Mouse (Mus musculus): ENCODE measurements around the gene Lrig1.

Lrig1 gene

DNA sequence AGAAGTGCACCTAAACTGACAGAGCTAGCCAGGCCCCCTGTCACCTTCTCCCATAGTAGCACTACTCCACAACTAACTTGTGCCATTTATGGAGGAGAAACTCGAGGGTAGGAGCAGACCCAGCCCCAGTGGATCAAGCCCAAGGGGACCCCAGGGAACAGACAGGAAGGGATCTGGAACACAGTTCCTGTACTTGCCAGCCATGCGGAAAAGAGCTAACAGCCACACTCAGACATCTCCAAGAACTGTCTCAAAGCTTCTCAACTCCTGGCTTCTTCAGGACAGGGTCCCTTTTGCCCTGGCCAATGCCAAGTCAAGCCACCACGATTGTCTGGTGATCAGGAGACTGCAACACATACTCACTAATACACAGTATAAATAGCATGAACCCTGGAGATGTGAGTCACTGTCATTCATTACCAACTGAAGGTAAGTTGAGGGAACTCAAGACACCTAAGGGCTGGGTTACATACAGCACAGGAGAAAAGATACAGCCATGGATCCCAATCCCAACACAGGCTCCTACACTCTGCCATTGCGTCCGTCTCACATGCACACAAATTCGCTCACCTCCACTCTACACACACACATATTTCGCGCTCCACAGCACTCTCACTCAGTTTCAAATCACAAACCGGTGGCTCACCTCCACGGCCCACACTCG, 1.3 kb downstream of the Lrig1 start:
- no peak for DNase-seq (ENCODE audit: low spot score)

DNA sequence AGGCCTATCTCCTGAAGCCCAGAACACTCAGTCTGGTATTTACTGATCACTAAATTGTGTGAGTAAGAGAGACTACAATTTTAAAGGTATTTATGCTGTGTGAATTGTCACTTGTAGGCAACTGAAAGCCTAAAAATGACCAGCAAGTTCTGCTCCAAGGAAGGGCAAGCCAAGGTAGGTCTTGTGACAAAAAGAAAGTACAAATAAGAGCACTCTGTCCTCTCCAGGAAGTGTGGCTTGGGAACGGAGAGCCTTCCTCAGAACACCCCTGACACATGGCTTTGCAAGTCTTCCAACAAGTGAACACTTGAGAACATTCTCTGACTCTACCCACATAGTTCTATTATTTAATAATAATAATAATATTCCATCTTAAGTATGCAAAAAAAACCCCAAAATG, 2.5 kb downstream of the Lrig1 start:
- DNase-seq (ENCODE audit: low spot score) = no peak

DNA sequence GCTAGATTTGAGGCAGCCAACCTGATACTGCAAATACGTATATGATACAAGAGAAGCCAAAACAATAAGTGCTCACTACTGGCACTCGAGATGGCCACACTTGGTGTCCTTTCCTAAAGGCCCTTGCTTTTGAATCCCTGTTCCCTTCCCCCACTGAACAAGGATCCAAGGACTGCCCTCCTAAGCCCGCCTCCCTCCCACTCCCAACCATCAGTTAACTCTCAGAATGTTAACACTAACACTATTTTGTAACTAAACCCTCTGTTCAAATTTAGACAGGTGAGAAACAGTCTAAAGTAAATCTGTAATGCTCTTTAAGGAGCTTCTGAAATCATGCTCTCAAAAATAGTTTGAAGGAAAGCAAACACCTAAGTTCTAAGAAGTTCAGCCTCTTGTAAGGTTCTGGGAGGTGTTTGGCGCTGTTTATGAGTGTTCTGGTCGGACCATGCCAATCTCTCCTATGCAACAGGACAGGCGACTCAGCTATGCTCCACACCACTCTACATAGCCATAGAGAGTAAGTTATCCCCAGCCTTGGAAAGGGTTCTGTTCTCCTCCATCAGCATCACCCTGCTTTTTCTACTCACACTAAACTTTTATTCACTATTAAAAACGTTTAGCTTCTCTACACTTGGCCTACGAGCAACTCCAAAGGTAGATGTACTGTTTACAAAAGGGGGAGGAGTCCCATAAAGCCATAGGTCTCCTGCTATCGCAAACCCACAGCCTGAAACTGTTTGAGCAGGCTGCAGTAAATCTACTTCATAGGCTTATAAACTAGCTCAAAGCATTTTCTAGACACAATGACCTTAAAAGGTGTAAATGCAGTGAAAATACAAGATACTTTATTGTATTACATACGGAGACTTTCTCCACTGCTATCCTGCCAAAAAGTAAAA, 3.5 kb downstream of the Lrig1 start:
- no peak for DNase-seq (ENCODE audit: low spot score)

DNA sequence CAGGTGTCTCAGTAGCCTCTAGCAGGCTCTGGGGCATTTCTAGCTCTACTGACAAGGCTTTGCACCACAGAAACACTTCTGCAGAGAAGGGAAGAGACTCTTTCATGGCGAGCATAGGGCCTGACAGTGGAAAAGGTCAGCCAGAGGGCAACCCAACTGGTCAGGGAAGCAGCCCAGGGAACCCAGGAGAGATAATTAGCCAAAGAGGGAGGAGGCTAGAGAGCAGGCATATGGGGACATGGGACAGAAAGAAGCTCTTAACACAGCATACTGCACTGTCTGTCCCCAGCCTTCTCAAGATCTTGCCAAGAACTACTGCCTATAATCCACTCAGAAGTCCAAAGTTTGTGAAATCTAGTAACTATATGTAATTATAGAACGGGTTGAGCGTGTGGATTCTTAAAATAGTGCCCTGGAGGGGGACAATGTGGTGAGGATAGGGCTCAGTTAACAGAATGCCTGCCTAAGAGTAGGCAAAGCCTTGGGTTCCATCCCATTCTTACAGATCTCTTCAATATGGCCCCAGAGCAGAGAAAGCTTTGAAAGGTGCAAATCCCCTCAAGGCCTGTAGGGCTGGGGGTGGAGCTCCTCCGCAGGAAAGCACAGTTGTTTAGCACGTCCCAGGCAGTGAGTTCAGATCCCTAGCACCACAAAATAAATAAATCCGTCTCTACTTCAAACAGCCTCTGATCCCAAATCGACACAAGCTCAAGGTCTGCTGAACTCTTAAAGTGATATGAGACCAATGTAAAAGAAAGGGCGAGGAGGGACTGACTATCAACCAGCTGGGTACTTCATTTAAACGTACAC, 4.6 kb downstream of the Lrig1 start:
- no peak for DNase-seq (ENCODE audit: low spot score)

DNA sequence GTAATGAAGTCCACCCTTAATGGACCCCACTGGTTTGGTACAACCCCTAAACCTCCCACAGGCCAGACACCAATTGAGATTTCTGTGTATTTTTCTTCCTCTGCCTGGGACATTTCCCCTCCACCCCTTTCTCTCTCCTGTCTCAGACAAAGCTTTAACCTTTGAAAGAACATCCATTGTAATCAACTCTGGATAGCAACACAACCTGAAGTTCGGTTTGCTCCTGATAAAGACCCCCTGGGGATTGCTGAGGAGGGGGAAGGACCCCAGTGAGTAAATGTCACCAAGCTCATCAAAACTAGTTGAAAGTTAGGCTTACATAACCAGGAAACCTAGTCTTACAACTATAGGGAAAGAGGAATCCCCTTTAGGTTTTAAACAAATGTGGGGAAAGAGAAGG, 5.5 kb downstream of the Lrig1 start:
- DNase-seq (ENCODE audit: low spot score) = no peak

- no peak for DNase-seq (ENCODE audit: low spot score)
Measured at GRCm38 (mm10) chr6:94693091-94693490, 6.9 kb downstream of the Lrig1 start.

DNA sequence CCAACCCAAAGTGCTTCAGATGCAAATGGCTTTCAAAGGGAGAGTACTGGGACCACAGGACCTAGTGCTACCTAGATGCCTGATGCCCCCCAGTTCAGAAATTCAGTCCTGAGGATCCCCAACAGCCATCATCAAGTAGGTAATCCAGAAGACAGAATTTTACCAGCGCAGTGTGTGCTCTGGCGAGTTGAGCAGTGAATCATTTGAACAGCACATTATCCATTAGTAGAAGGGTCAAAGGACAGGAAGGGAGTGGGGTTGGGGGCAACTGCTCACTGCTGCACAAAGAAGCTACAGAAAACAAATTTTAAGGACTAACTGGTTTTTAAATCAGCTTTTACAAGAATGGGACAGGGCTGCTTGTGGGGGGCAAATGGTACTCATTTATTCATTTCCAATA, 8.0 kb downstream of the Lrig1 start:
- no peak for DNase-seq (ENCODE audit: low spot score)

DNA sequence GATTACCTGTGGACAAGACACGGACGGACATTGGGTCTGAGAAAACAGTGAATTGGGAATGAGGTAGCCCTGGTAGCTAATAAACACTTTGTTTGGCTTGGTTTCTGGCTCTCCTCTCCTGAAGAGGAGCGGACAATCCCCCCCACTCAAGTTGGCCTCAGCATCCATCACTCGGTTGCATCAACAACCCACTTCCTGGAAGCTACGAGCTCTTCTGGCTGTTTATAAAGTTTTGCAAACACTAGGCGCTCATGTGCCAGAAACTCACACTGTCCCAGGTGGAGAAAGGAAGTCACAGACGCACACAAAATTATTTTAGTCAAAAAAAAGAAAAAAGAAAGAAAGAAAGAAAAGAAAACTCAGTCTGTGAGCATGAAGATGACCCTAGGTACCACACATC, 9.7 kb downstream of the Lrig1 start:
- DNase-seq (ENCODE audit: low spot score) = peak; percentile 51

- DNase-seq (ENCODE audit: low spot score) = no peak
Measured at GRCm38 (mm10) chr6:94688722-94689121, 11.2 kb downstream of the Lrig1 start.

DNA sequence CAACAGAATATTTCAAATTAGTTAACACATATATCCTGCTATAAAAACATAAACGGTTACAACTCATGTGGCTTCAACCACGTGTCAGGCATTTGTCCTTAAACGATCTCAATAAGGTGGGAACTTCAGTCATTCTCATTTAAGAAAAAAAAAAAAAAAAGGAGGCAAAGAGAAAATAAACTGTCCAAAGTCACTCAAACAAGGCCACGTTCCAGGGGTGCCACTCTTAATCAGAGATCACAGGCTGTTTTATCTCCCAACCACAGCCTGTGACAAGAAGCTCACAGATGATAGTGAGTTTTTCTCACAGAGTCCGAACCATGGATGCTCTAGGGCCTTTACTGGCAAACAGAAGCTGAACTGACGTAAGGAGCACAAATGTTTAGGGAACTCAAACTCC, 13.9 kb downstream of the Lrig1 start:
- DNase-seq (ENCODE audit: low spot score) = no peak

GRCm38 (mm10) chr6:94685611-94686010, 14.3 kb downstream of the Lrig1 start:
- no peak for DNase-seq (ENCODE audit: low spot score)

DNA sequence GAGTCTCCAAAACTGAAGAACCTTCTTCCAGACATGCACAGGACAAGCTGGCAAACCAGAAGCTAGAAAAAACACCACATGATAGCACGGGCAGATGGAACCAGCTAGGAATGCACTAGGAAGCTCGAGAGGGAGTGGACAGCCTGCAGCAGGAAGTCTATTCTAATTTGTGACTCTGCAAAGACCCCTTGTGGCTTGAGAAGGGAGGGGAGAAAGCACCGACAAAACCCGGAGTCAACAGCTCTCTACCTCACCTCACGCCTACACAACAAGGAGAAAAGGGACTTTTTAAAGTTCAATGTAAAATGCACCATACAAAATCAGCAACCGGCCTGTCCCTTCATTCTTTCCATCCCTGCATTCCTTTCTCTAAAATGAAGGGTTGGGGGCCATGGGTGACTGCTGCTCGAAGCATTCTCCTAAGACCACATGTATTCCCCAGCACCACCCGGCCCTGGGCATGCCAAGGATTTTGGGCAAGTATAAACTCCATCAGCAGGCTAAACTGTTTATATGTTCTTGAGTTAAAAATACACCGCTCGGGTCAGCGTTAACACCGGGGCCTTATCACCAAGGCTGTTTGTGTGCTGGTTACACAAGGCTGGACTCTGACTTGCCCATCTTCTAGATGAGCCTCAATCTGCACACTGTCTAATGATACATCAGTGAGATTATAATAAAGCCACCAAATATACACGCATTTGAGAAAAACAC, 15.0 kb downstream of the Lrig1 start:
- DNase-seq (ENCODE audit: low spot score) = no peak

DNA sequence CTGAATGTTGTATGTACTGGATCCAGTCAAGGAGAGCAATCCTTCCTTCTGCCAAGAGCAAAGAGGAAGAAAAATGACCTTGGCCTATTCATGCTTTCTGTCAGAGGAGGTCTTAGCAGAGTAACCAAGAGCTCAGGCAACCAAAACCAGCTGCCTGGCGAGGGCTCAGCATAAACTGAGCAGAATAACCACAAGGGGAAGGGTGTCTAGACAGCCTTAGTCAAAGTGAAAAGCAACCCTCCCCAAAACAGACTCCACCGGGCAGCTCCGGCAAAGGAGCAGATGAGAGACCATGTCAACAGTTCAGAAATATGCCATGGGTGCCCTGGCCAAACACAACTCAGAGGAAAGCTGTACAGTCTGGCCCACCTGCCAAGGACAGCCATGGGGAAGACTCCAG, 16.3 kb downstream of the Lrig1 start:
- peak; percentile 40 for DNase-seq (ENCODE audit: low spot score)

- no peak for DNase-seq (ENCODE audit: low spot score)
Measured at GRCm38 (mm10) chr6:94682270-94682618, 17.7 kb downstream of the Lrig1 start.

- peak; percentile 82 for DNase-seq (ENCODE audit: low spot score)
Measured at GRCm38 (mm10) chr6:94681446-94682269, 18.3 kb downstream of the Lrig1 start.

GRCm38 (mm10) chr6:94680760-94681445, 19.1 kb downstream of the Lrig1 start:
- no peak for DNase-seq (ENCODE audit: low spot score)

DNA sequence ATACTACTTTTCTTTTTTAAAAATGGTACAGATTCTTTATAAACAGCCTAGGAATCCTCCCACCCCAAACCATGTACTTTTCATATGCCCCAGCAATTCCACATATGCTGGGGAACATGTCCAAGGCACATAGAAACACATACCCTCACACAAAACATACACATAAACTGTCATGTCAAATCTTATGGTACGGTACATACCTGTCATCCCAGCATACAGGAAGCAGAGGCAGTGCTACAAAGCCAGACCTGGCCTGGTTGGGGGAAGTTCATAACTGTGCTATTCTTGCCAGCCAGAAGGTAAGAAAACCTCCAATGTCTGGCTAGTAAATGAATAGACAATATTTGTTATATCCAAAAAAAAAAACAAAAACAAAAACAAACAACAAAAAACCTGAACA, 20.7 kb downstream of the Lrig1 start:
- DNase-seq (ENCODE audit: low spot score) = no peak

- no peak for DNase-seq (ENCODE audit: low spot score)
Measured at GRCm38 (mm10) chr6:94678377-94679164, 21.4 kb downstream of the Lrig1 start.

GRCm38 (mm10) chr6:94677448-94677847, 22.5 kb downstream of the Lrig1 start:
- no peak for DNase-seq (ENCODE audit: low spot score)

- no peak for DNase-seq (ENCODE audit: low spot score)
Measured at GRCm38 (mm10) chr6:94676840-94677239, 23.1 kb downstream of the Lrig1 start.

All from T-cell, adult 2 months (primary cell).